Mouse (Mus musculus): Measurements from ENCODE around the gene Srsf2. TPM values are rescaled to one million over a fixed set of nuclear protein-coding genes. Genes with fewer than 3 reads are reported as not detected.
"Not testable (repeated sequence)": the region's sequence is repeated elsewhere in the genome, so short reads cannot be mapped to it uniquely, and the experiment has no call there.

Gene Srsf2
- 100 to 1,000 TPM; 222 to 286 TPM for total RNA-seq (2021)
- long read RNA-seq, experiment 1, transcript Srsf2-201 (3 exons, 1,899 nt): major isoform, 316 of 390 reads
- long read RNA-seq, experiment 1, partial matches to known transcripts: 24 of 390 reads
- long read RNA-seq, experiment 1, other reads (novel, unspliced or antisense): 44 of 390 reads
- long read RNA-seq, experiment 2, transcript Srsf2-201 (3 exons, 1,899 nt): major isoform, 134 of 229 reads
- long read RNA-seq, experiment 2, transcript Srsf2-202 (5 exons, 1,336 nt): minor isoform, 6 of 229 reads
- long read RNA-seq, experiment 2, transcript Srsf2-203 (2 exons, 1,814 nt): minor isoform, 12 of 229 reads
- long read RNA-seq, experiment 2, partial matches to known transcripts: 27 of 229 reads
- long read RNA-seq, experiment 2, other reads (novel, unspliced or antisense): 50 of 229 reads

- DNase-seq: peak; percentile 98
Observed at GRCm38 (mm10) chr11:116852891-116853511, at the start of gene Srsf2. Gene Srsf2 (minus strand): TSS chr11:116853094.

- not testable (repeated sequence) for DNase-seq
Observed at GRCm38 (mm10) chr11:116902588-116902987, 49.7 kb upstream of the Srsf2 start.

GRCm38 (mm10) chr11:116899247-116899646 is 46.4 kb upstream of the Srsf2 start:
- DNase-seq: no peak

- DNase-seq: no peak
Observed at GRCm38 (mm10) chr11:116895402-116895801, 42.5 kb upstream of the Srsf2 start.

GRCm38 (mm10) chr11:116893532-116894442 is 40.9 kb upstream of the Srsf2 start:
- no peak for DNase-seq

- DNase-seq: no peak
Observed at GRCm38 (mm10) chr11:116887136-116887535, 34.2 kb upstream of the Srsf2 start.

GRCm38 (mm10) chr11:116885275-116886151 is 32.6 kb upstream of the Srsf2 start:
- DNase-seq: peak; percentile 89

- no peak for DNase-seq
Observed at GRCm38 (mm10) chr11:116884061-116884460, 31.2 kb upstream of the Srsf2 start.

- DNase-seq: no peak
Observed at GRCm38 (mm10) chr11:116882446-116882845, 29.6 kb upstream of the Srsf2 start.

GRCm38 (mm10) chr11:116881440-116881839 is 28.5 kb upstream of the Srsf2 start:
- DNase-seq: no peak

- DNase-seq: no peak
Observed at GRCm38 (mm10) chr11:116880839-116881238, 27.9 kb upstream of the Srsf2 start.

GRCm38 (mm10) chr11:116878454-116878853 is 25.6 kb upstream of the Srsf2 start:
- no peak for DNase-seq

GRCm38 (mm10) chr11:116873987-116874386 is 21.1 kb upstream of the Srsf2 start:
- DNase-seq: no peak

- no peak for DNase-seq
Observed at GRCm38 (mm10) chr11:116871538-116871937, 18.6 kb upstream of the Srsf2 start.

- no peak for DNase-seq
Observed at GRCm38 (mm10) chr11:116869641-116870040, 16.7 kb upstream of the Srsf2 start.

GRCm38 (mm10) chr11:116869223-116869622 is 16.3 kb upstream of the Srsf2 start:
- no peak for DNase-seq

- DNase-seq: peak; percentile 75
Observed at GRCm38 (mm10) chr11:116868129-116868528, 15.2 kb upstream of the Srsf2 start.

GRCm38 (mm10) chr11:116865945-116866585 is 13.2 kb upstream of the Srsf2 start:
- no peak for DNase-seq

- peak; percentile 53 for DNase-seq
Observed at GRCm38 (mm10) chr11:116864444-116864843, 11.6 kb upstream of the Srsf2 start.

GRCm38 (mm10) chr11:116857183-116857850 is 4.4 kb upstream of the Srsf2 start:
- DNase-seq: no peak
